Mouse (Mus musculus) right cerebral cortex, postnatal 25 days (tissue): ENCODE results near the gene Lca5.
A peak's percentile ranks its signal among the peaks of the same experiment; 100 is the strongest.

Source experiments
- DNase-seq: peaks from one replicate; pipeline ENCODE4 v3.0.0; 2022

Lca5 gene

DNA sequence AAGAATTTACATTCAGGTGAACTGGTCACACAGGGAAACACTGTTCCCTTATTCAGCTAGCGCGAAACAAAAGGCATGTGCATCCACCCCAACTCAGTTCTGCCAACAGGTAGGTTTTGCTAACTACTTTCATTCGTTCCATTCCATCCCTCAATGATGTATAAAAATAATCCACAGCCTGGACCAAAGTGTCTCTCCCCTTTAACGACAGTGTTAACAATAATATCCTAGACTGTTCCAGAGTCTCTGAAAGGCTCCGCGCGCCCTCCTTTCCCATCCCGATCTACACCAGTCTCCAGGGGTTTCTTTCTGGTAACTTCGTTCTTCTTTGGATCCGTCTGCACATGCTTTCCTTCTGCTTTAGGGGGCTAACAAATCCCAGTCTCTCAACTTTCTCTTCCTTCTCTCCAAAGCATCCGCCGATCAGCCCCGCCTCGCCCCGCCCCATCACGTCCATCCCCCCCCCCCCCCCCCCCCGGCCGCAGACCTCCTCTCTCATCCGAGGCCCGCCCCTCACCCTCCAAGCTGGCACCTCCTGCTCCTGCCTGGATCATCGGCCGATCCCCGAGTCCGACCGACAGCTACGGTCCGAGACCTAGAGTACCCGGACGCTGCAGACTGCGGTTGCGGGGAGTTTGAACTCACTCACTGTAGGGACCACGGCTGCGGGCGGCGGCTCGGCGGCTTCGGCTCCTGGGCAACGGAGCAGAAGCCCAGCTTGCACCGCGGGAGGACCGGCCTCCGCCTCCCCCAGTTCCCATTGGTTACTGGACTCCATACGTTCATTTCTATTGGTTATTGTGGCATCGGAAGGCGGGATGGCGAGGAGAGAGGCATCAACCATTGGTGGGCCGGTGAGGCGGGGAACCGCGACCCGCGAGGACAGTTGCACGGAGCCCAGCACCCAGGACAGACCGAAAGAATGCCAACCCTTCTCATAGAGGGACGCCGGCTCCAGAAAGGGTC lies at the start of gene Lca5:
Gene Lca5, minus strand, starts transcription at position 736 of the 966 bp plus-strand sequence.
- peak; percentile 96 for DNase-seq

DNA sequence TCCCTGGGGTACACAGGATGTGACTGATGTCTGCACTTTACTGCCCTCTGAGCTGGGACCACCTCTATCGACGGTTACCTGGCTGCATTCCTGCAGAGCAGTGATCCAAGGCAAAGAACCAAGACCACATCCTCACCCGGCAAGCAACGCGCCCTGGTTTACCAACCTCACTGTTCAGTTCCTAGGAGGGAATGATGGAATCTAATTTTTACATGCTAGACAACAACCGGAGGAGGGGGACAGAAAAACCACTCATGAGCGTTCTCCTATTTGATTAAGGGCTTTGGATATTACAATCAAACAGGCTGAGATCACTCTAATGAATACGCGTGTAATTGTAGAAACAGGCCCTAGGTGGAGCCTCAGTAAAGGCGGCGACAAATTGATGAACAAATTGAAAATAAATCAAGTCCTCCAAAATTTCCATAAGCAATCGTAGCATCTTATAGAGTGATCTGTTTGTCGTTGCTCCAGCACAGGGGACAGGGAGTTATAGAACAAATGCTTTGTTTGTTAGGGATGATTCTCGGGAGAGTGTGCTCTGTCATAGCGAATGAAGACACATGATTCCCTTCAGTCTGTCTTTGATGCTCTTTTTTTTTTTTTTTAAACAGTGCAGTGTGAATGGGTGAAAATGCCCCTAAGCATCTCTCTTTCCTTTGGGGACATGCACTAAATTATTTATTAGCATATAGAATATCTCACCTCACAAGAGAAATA lies 47.7 kb upstream of the Lca5 start:
- DNase-seq, result peak; percentile 6

DNA sequence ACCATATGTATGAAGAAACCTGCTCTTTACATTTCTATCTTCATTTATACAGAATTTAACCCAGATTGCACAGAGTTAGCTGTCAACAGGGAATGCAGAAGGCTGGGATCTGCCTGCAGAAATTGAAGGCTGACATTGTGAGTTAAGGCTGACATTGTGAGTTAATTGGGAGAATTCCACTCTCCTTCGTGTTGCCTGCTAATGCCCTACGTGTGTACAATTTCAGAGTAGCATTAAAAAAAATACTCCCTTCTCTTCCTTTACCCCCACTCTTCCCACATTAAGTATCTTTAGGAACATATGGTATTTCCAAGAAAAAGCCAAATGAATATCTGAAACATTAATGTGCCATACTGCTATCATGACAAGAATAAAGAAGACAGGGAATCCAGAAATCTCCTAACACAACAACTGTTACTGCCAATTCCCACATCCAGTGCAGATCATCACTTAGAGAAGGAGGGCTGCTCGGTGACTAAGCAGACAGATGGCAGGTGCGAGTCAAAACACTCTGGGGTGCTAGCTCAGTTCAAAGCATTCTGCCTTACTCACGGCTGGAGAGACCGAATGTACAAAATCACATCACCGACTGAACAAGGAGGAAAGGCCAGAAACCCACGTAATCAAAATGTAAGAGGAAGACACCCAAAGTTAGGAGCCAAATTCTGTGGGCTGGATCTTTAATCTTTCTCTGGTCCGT lies 47.0 kb upstream of the Lca5 start:
- DNase-seq, result peak; percentile 64

DNA sequence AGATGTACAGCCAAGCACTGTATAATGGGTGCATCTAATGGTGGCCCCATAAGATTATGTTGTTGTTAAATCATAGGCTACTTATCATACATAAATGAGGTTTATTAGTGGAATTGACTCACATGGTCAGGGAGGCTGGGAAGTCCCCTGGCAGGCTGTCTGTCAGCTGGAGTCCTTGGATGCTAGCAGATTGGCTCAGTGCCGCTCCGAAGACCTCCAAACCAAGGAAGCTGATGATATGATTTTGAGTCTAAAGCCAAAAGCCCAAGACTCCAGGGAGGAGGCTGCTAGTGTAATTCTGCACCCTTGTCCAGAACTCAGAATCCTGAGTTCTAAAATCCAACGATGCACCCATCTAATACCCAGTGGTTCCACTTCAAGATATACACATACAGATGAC lies 45.0 kb upstream of the Lca5 start:
- no peak for DNase-seq

DNA sequence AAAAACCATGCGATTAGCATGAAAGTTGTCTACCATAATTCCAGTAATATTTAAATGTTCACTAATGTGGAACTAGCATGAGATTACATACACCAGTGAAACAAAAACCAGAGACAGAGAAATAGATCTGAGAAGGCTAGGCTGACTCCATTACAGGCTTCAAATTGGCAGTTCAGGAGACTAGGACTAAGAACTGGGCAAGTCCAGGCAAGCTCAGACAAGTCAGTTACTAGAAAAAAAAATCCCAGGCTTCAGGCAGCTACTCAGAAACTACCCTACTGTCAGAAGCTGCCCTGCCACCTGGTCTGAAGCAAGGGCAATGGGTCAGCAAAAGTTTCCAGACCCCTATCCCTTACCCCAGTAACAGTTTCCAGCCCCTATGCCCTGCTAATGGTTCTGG lies 44.4 kb upstream of the Lca5 start:
- DNase-seq, result no peak

DNA sequence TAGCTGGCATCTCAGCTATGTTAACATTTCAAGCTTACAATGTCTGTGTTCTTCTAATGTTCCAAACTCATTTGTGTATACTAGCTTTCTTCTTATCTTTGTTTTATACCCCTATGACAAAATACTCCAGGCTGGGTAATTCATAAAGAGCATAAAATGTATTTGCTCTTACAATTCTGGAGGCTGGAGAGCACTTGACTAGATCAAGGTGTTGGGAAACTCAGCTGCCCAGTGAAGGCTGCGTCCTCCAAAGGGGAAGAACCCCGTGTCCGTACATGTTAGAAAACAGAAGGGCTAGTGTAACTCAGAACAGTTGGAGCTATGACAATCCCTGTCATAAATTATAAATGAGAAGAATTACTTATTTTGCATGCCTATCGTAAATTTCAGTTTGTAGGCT lies 42.5 kb upstream of the Lca5 start:
- DNase-seq, result no peak

DNA sequence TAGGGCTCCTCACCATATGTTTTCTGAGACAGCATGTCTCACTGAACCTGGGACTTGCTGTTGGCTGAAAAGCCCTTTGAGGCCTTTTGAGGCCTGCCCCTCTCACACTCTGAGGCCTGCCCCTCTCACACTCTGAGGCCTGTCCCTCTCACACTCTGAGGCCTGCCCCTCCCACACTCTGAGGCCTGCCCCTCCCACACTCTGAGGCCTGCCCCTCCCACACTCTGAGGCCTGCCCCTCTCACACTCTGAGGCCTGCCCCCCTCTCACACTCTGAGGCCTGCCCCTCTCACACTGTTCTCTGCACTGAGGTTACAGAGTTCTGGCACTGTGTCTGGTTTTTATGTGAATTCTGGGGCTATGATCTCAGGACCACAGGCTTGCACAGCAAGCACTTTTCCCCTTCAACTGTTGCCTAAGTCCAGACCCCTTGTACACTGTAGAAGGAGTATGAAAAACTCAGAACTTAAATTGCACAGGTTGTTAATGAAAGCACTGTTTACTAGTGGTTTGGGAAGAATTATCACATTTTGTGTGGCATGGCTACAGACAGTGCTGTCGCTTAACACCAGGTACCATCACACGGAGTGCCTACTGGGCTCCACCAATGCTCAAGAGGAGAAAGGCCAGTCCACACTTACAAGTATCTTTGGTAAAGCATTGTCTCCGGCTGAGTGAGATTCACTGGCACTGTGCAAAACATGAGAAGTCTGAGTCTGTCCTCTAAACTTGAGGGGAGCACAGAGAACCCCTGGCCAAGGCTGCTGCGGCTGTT lies 41.4 kb upstream of the Lca5 start:
- no peak for DNase-seq

DNA sequence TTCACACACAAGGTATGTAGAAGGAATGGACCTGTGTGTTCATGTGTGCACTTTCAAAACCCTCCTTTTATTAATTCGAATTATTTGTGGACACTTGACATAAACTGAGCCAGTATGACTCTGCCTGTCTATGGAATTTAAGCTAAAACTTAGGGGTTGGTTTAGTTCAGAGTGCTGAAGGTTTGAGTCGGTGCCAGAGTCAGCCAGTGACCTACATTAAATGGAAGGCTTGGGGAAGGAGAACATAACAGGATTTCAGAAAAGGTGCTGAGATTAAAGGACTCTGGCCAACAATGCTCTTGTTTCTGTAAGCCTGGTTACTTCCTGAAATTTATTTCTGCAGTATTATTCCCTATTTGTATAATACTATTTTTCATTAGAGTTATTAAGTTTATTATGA lies 28.9 kb upstream of the Lca5 start:
- DNase-seq, result no peak

DNA sequence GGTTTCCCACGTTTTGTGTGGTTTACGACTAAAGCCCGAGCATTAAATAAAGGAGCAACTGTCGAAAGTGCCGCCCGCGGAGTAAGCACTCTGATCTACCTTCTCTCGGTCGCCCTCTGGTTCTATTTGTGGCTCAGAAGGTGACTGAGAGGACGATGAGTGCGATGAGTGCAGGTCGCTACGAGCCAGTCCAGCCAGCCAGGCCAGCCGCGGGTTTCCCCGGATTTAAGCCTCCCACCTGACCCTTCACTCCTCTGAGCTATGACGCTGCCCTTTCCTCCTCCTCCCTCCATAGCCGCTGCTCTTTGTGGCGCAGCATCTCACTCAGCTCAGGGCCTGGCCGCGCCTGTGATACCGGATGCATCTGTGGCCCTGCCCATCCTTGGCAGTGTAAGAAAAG lies 6.8 kb upstream of the Lca5 start:
- DNase-seq, result peak; percentile 40

DNA sequence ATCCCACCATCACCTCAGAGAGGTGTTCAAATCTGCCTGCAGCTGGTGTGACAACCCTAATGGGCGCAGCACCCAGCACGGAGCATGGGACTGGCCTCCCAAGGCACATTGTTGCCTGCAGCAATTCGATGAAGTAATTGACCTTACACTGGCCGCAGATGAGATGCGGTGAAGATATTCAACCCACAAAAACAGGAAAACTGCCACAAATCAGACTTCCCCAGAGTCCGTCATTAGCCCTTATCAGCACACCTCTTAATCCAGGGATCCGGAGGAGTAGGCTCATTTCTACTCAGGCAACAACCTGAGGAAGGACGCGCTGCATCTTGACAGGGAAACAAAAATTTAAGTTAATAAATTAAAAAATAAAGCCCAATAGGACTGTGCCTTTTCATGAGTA lies 6.2 kb upstream of the Lca5 start:
- DNase-seq, result no peak

DNA sequence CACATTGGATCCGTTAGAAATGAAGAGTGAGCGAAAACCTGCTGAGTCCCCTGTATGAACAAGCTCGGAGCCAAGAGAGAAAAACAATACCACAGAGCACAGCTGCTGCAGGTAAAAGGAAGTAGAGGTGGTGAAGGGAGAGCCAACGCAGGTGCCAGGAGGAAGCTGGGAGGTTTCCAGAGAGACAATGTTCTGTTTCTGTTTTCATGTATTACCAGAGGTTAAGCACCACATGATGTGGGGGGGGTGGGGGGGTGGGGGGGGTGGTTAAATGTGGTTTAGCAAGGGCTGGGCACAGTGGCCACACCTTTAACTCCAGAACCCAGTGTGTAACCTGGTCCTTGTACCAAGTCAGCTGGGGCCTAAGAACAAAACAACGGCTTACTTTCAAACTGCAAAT lies 3.3 kb downstream of the Lca5 start:
- DNase-seq, result no peak

DNA sequence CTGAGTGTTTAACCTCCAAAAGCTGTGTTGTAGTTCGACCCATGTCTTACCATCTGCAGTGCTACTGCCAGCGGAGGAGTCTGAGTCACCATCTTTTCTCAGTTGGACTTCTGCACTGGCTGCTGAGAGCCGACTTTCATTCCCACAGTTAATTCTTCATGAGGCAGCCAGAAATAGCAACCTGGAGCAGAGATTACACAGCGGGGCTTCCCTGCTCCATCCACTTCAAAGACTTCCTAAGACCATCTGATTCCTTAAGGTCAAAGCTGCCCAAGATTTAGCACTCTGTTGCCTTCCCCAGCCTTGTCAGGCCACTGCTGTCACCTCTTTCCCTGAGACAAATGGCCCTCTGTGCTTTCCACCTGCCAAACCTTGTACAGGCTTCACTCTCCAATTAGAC lies 6.4 kb downstream of the Lca5 start:
- peak; percentile 34 for DNase-seq

DNA sequence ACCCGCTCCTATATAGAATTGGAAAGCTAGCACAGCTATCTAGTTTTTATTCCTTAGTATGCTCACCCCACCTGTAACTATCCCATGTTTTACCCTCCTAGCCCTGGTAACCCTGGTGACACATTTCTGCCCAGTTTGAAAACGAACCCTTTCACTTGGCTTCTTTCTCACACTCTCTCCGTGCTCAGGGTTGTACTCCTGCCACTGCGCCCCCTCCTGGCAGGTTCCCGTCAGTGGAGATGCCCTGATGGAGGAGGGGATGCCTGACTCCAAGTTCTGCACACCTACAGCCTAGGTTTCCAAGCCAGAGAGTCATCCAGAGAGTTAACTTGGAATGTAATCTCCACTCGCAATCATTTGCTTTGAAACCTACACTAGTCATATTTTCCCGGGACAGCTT lies 7.3 kb downstream of the Lca5 start:
- no peak for DNase-seq

DNA sequence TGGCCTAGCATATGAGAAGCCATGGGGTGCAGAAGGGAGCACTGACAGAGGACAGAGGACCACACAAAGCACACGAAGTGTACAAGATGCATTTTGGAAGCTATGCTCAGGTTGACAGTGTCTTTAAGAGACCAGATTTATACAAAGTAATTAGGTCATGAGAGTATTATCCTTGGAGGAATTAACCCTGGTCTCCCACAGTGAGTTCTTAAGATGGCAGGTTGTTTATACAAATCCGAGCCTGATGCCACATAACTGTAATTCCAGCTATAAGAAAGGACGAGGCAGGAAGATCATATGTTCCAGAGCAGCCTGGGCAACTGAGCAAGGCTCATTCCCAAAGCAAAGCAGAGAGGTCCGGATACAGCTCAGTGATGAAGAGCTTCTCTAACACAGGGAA lies 13.0 kb downstream of the Lca5 start:
- no peak for DNase-seq

DNA sequence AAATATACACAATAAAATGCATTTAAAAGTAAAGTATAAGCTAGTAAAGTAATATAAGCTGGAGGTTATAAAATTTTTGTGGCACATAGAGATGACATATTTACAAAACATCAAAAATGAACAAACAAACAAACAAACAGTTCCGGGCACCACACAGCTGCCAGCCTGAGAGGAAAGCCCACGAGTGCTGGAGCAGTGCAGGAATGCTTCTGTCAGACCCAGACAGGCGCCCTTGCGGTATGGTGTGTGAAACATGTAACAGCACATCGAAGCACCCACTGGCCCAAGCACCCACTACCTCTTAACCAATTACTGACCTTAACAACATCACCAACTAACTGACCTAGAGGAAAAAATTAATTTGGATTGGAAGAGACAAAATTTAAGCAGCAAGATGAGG lies 22.0 kb downstream of the Lca5 start:
- no peak for DNase-seq

DNA sequence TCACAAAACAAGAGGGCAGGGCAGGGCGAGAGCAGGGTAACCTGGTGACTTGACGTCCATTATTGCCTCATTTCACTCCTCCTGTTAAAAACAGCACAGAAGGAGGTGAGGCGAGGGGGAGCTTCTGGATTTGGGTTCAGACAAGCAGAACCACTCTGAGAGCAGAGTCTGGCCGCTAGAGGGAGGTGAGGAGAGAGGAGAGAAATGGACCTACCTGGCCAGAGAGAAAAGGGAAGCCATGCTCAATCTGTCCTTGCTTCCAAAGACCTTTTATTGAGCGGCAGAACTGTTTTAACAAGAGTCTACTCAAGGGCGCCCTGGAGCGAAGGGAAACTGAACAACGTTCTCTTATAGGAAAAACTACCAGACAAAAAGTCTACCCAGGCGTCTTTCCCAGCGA lies 27.9 kb downstream of the Lca5 start:
- DNase-seq, result no peak

DNA sequence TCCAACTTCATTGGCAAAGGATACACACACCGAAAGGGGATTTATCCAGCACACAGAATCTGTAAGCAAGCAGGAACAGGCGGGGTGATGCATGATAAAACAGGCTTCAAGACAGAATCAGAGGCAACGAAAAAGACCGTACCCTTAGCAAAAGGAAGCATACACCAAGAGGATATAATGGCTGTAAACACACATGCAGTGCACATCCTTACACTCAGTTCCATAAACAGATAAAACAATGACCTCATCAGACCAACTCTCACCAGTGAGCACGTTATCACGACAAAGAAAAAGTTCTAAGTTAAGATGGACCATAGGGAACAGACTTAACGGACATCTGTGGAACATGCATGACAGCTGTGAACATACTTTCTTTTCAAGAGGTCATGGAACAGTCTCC lies 35.8 kb downstream of the Lca5 start:
- no peak for DNase-seq

DNA sequence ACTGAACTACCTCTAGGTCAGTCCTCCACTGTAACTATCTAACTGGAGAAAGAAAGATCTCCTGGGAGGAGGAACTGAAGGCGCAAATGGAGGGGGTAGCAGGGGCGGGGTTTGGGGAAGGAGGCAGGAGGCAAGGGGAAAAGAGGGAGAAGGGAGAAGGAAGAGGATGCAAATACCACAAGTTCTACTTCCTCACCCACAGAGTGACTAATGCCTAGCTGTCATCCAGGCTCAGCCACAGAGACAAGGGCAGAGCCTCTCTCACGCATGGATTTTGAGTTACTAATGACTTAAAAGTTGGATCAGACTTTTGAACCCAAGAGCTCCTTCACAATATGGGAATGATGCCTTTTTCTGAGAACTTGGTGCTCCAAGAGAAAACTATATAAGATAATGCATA lies 40.1 kb downstream of the Lca5 start:
- no peak for DNase-seq

DNA sequence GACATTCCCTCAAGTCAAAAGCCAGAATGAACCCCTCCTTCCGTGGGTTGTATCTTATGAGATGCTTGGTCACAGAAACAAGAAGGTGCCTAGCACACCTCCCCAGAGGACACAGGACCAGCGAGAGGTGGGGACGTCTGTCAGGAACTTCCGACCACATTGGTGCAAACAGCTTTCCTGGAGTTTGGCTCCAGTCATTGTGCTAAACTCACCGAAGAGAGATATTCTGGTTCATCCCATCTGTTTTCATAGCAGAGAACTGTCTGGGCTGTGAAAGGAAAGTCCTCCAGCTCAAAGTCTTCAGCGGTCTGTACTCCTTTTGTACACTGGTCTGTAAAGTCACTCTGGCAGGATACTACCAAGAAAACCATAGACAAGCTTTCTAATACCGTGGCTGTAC lies 41.5 kb downstream of the Lca5 start:
- DNase-seq, result no peak

DNA sequence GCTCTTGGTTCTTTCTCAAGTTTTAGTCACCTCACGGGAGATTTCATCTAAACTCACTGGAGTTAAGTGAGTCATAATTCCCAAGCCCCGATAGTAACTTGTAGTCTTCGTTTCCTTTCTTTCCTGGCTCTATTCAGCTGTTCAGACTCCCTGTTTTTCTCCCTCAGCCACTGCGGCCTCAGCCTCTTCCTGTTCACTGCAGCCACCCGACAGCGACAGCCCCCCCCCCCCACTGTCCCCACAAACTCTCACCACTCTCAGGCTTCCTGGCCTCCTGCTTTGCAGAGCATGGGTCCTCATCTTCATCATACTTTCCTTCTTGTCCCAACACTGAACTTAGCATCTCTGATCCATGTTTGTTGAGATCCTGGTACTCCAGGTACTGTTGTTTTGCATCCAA lies 42.7 kb downstream of the Lca5 start:
- DNase-seq, result no peak

DNA sequence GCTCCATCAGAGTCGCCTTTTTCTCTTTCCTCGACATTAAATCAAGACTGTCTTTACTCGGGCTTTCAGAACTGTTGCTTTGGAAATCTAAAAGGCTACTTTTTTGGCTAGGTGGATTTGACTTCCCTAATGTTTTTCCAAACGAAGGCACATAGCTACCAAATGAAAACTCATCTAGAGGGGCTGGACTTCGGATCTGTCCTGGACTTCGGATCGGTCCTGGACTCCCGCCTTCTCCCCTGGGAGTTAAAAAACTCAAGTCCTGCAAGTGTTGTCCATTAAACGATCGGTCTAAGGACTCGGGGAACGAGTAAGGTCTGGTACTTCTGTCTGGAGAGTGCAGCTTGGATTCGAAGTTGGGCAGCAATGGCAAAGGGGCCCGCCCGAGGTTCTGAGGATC lies 45.5 kb downstream of the Lca5 start:
- no peak for DNase-seq

DNA sequence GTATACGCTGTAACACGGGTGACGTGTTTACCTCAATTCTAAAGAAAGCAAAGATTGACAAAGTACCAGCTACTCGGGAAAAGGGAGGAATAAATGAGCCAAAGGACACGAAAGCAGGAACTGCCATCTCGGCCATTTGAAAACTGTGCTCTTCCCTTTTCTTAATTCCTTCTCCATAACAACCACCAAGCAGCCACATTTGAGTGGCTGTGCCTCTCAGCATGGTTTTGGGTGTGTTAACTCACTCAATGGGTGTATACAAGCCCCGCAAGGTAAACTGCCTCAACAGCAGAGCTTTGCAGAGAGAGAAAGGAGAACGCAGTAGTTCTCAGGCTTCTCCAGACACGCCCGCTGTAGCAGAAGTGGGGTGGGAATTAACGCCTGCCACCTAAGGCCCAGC lies 48.9 kb downstream of the Lca5 start:
- no peak for DNase-seq

DNA sequence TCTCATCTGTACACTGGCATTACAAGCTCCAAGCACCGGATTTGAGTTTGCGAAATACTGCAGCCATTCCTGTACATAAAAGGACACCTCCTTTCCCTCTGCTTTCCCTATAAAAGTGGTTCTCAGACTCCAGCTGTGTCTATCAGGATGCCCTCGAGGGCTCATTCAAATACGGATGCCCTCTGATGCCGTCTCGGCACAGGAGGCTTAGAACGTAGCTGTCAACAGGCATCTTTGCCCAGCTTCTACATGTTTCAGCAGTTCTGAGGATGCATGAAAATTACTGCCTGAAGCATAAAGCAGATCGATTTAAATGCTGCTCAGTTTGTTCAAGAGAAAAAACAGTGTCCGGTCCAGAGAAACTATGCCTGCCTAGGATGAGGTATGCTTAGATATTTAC lies 51.4 kb downstream of the Lca5 start:
- no peak for DNase-seq
